Mouse (Mus musculus): ENCODE measurements around the gene Tmem256. TPM values are rescaled to one million over a fixed set of nuclear protein-coding genes. Genes with fewer than 3 reads are reported as not detected.
"Not testable (repeated sequence)": the region's sequence is repeated elsewhere in the genome, so short reads cannot be mapped to it uniquely, and the experiment has no call there.

Gene Tmem256
- polyA plus RNA-seq, 1 experiment, result 212 TPM

DNA sequence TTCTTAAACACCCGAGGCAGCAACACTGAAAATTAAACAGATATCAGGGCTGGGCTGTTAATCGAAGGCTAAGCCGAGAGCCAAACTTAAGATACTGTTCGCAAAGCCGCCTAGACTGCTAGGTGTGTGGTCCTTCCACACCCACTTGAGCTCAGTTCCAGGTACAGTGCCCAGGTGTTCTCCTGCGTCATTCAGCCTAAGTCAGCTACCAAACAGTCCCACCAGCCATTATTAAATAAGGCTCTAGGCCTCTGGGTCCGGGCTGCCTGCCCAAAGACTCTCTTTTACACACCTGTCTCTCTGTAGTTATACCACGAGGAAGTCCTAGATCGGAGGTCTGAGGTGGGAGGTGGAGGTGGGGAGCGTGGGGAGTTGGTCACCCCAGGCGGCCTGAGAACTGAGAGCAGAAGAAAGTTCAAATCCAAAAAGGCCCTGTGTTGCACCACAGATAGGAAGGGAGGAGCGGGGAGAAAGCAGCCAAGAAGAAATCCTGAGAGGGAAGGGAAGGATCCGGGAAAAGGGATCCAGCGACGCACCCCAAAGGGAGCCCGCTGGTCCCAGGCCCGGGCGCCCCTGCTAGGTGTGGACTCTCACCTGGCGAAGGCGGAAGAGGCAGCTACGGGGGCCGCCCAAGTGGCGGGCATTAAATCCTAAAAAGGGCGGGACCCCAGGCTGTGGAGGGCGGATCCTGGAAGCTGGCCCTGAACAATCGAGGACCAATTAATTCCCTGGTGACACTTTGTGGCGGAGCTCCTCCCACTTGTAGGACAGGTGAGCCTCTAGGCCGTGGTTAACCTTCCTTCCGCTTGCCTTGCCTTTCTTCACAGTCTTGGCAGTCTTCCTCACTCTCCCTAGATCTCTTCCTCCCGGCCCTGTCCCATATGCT, 20.0 kb downstream of the Tmem256 start, which contains the start of gene Tnk1:
Gene Tnk1, minus strand, starts transcription at position 618 of the 886 bp plus-strand sequence.
- no peaks in the 10 kb centered on the region for H3K9me3 ChIP-seq (ENCODE audit: control insufficient read depth, low read length)
- no peak for TF ChIP-seq GATA1 (IDR thresholded peaks at IDR 0.05; ENCODE audit: low read length)
- TF ChIP-seq TAL1 (IDR thresholded peaks at IDR 0.05; ENCODE audit: low read length), result no peak
- H3K27me3 ChIP-seq (ENCODE audit: control insufficient read depth), result peaks cover 17% of the 10 kb centered on the region
- H3K4me3 ChIP-seq (replicated peaks), result no peak within 1 kb of the TSS
- peaks cover 8% of the 10 kb centered on the region for H3K36me3 ChIP-seq (ENCODE audit: control insufficient read depth)
- H3K4me1 ChIP-seq (ENCODE audit: control insufficient read depth), result peaks cover 58% of the 10 kb centered on the region

GRCm38 (mm10) chr11:69863729-69864128, 25.4 kb downstream of the Tmem256 start:
- H3K4me1 ChIP-seq (ENCODE audit: control insufficient read depth), result peaks cover 60% of the 10 kb centered on the region
- H3K4me3 ChIP-seq (replicated peaks); H3K27me3 ChIP-seq (ENCODE audit: control insufficient read depth); H3K9me3 ChIP-seq (ENCODE audit: control insufficient read depth, low read length); H3K36me3 ChIP-seq (ENCODE audit: control insufficient read depth): not testable (repeated sequence)

DNA sequence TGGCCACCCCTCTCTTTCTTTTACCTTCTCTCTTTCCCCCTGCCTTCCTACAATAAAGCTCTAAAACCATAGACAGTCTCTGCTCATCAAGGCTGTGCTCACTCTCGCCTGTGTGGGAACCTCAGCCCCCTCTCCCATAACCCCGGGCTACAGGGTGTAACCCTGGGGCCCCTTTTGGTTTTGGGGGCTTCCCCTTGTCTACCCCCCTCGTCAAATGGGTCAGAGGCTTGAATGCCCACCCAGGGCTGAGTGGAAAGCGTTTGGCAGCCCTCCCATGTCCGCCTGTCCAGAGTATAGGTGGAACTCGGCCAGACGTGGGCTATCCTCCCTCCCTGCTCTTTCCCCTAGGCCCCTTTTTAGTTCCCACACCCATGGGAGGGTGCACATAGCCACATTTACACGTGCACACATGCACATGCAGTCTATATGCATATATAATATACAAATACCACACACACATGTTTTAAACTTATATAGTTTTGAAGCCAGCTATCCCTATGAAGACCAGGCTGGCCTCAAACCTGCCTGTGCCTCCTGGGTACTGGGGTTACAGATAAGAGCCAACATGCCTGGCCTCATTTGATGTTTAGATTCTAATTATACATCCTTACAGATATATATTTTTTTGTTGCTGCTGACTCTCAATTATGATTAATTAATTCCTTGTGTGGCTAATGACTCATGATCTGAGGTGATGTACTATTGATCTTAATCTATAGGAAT, 26.0 kb downstream of the Tmem256 start:
- Histone ChIP-seq H3K4me3 (replicated peaks) (peak overlapping the region; percentile 19), H3K36me3 (ENCODE audit: control insufficient read depth) (no peaks in the 10 kb centered on the region), H3K9me3 (ENCODE audit: control insufficient read depth, low read length) (no peaks in the 10 kb centered on the region), H3K4me1 (ENCODE audit: control insufficient read depth) (peaks cover 59% of the 10 kb centered on the region), H3K27me3 (ENCODE audit: control insufficient read depth) (peaks cover 4% of the 10 kb centered on the region)
- TF ChIP-seq GATA1 (IDR thresholded peaks at IDR 0.05; ENCODE audit: low read length) (no peak), TAL1 (IDR thresholded peaks at IDR 0.05; ENCODE audit: low read length) (no peak)

DNA sequence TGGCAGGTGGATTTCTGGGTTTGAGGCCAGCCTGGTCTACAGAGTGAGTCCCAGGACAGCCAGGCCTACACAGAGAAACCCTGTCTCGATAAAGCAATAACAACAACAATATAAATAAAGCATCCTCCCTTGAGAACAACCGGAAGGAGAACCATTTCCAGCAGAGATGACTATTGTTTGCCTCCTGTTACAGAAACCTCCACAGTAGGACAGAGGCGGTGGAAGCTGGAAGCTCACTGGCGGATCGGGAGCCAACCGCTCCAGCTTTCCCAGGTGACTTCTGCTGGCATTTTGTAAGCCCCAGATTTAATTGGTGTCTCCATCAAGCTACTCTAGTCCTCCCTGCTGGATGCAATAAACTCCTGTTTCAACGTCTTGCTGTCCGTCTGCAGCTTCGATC, 27.2 kb downstream of the Tmem256 start:
- H3K4me3 ChIP-seq (replicated peaks), result no peak overlapping the region
- peaks cover 67% of the 10 kb centered on the region for H3K4me1 ChIP-seq (ENCODE audit: control insufficient read depth)
- H3K36me3 ChIP-seq (ENCODE audit: control insufficient read depth), result no peaks in the 10 kb centered on the region
- TF ChIP-seq GATA1 (IDR thresholded peaks at IDR 0.05; ENCODE audit: low read length) (no peak), TAL1 (IDR thresholded peaks at IDR 0.05; ENCODE audit: low read length) (no peak)
- no peaks in the 10 kb centered on the region for H3K9me3 ChIP-seq (ENCODE audit: control insufficient read depth, low read length)
- no peaks in the 10 kb centered on the region for H3K27me3 ChIP-seq (ENCODE audit: control insufficient read depth)

DNA sequence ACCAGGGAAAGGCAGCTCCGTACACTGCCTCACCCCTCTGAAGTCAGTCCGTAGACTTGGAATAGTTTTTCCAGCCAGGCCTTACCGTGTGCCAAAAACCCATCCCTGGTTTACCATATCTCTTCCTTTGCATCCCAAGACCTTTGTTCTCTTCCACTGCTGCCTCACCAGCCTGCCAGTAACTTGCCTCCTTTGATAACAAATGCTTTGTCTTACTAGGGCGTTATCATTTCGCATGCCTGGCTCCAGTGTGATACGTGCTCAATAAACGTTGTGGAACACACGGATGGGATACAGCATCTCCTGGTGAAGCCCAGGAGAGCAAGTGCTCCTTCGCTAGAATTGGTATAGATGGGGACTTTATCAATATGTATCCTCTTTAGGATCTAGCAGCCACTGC, 29.0 kb downstream of the Tmem256 start:
- H3K27me3 ChIP-seq (ENCODE audit: control insufficient read depth), result no peaks in the 10 kb centered on the region
- H3K9me3 ChIP-seq (ENCODE audit: control insufficient read depth, low read length), result no peaks in the 10 kb centered on the region
- H3K4me1 ChIP-seq (ENCODE audit: control insufficient read depth), result peaks cover 74% of the 10 kb centered on the region
- no peaks in the 10 kb centered on the region for H3K36me3 ChIP-seq (ENCODE audit: control insufficient read depth)
- TF ChIP-seq GATA1 (IDR thresholded peaks at IDR 0.05; ENCODE audit: low read length), result no peak
- TF ChIP-seq TAL1 (IDR thresholded peaks at IDR 0.05; ENCODE audit: low read length), result no peak
- H3K4me3 ChIP-seq (replicated peaks), result no peak overlapping the region

DNA sequence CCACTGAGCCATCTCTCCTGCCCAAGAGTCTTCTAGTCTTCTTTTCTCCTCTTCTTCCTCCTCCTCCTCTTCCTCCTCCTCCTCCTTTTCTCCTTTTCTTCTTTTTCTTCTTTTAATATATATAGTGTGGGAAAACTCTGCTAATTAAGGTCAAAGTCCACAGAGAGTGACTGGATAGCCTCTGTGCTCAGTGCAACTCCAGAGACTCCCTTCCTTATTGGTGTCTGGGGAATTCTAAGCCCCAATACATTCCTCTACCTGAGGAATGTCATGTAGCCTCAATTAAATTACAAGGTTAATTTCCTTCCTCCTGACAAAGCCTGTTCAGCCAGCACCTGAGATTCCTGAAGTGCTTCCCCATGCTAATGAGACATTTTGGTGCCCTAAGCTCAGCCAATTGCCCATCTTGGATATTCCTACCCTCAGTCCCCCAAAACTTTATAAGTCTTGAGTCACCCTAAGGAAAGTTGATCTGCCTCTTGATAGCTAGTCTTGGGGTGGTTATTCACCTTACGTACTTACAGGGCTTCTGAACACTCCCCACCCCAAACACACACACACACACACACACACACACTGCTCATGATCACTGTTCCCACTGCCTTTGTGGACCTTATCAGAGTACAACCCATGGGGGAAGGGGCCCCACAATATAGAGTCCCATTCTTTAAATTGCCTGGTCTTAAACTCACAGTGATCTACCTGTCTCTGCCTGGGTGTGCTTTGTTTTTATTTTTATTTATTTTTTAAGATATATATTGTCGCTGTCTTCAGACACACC, 32.2 kb downstream of the Tmem256 start:
- no peaks in the 10 kb centered on the region for H3K36me3 ChIP-seq (ENCODE audit: control insufficient read depth)
- no peak overlapping the region for H3K4me3 ChIP-seq (replicated peaks)
- no peaks in the 10 kb centered on the region for H3K9me3 ChIP-seq (ENCODE audit: control insufficient read depth, low read length)
- peaks cover 64% of the 10 kb centered on the region for H3K4me1 ChIP-seq (ENCODE audit: control insufficient read depth)
- H3K27me3 ChIP-seq (ENCODE audit: control insufficient read depth), result no peaks in the 10 kb centered on the region
- TF ChIP-seq TAL1 (IDR thresholded peaks at IDR 0.05; ENCODE audit: low read length), result no peak
- TF ChIP-seq GATA1 (IDR thresholded peaks at IDR 0.05; ENCODE audit: low read length), result no peak

GRCm38 (mm10) chr11:69871822-69872221, 33.5 kb downstream of the Tmem256 start:
- Histone ChIP-seq H3K27me3 (ENCODE audit: control insufficient read depth) (no peaks in the 10 kb centered on the region), H3K9me3 (ENCODE audit: control insufficient read depth, low read length) (no peaks in the 10 kb centered on the region), H3K4me3 (replicated peaks) (no peak overlapping the region), H3K36me3 (ENCODE audit: control insufficient read depth) (no peaks in the 10 kb centered on the region), H3K4me1 (ENCODE audit: control insufficient read depth) (peaks cover 68% of the 10 kb centered on the region)
- TF ChIP-seq TAL1 (IDR thresholded peaks at IDR 0.05; ENCODE audit: low read length) (no peak), GATA1 (IDR thresholded peaks at IDR 0.05; ENCODE audit: low read length) (no peak)

- Histone ChIP-seq H3K4me1 (ENCODE audit: control insufficient read depth) (peaks cover 68% of the 10 kb centered on the region), H3K36me3 (ENCODE audit: control insufficient read depth) (no peaks in the 10 kb centered on the region), H3K27me3 (ENCODE audit: control insufficient read depth) (no peaks in the 10 kb centered on the region), H3K9me3 (ENCODE audit: control insufficient read depth, low read length) (no peaks in the 10 kb centered on the region), H3K4me3 (replicated peaks) (no peak overlapping the region)
- no peak for TF ChIP-seq TAL1 (IDR thresholded peaks at IDR 0.05; ENCODE audit: low read length)
- TF ChIP-seq GATA1 (IDR thresholded peaks at IDR 0.05; ENCODE audit: low read length), result no peak
Observed at GRCm38 (mm10) chr11:69872451-69872850, 34.1 kb downstream of the Tmem256 start.

- Histone ChIP-seq H3K4me1 (ENCODE audit: control insufficient read depth) (peaks cover 83% of the 10 kb centered on the region), H3K36me3 (ENCODE audit: control insufficient read depth) (no peaks in the 10 kb centered on the region), H3K27me3 (ENCODE audit: control insufficient read depth) (peaks cover 5% of the 10 kb centered on the region), H3K9me3 (ENCODE audit: control insufficient read depth, low read length) (no peaks in the 10 kb centered on the region), H3K4me3 (replicated peaks) (no peak overlapping the region)
- TF ChIP-seq GATA1 (IDR thresholded peaks at IDR 0.05; ENCODE audit: low read length), result no peak
- TF ChIP-seq TAL1 (IDR thresholded peaks at IDR 0.05; ENCODE audit: low read length), result no peak
Observed at GRCm38 (mm10) chr11:69876186-69876585, 37.9 kb downstream of the Tmem256 start.

All from erythroblast, embryonic 14.5 days (primary cell).